In the genomic region with DNA sequence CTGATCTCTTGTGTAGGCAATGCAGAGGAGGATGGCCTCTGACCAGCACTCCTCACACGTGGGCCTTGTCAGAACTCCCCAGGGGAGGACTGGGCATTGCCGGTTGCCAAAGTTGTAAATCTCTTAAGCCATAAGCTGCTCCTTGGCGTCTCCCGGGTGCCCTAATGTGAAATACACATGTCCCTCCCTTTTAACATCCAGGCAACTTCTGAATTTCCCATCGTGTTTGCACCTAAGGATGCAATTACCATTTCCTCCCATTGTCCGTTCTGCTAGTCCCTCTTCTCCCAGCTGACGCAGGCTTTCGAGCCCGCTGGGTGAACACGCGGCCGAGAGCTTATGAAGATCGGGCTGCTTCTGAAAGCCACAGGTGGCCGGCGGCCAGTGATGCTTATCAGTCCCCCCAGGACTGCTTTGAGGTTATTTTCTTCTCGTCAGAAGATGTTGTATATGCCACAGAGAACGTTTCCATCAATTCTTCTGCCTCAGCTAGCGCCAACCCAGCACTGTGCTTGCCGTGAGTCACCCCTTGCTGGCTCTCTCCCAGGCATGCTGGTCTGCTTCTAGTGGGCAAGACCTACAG, we compare ENCODE assay signal across 8 mouse cellular contexts. TPM values are rescaled to one million over a fixed set of nuclear protein-coding genes. Genes with fewer than 3 reads are reported as not detected.
A peak's percentile ranks its signal among the peaks of the same experiment; 100 is the strongest.
DNase-seq lines count a peak whose midpoint lies in the region; ATAC-seq and TF ChIP-seq lines count a peak whose summit lies in the region.

No protein-coding gene starts in this region.

- no peak overlapping the region for H3K4me2 ChIP-seq in heart, embryonic 11.5 days
- H3K4me2 ChIP-seq in lung, embryonic 14.5 days: no peak overlapping the region

- no peak for TF ChIP-seq CTCF in lung, embryonic 14.5 days (IDR thresholded peaks at IDR 0.05; ENCODE audit: low read depth)

- no peak overlapping the region for H3K9ac ChIP-seq in heart, embryonic 11.5 days (ENCODE audit: low read depth, low read length)
- no peak overlapping the region for H3K9ac ChIP-seq in lung, embryonic 14.5 days

- ATAC-seq in heart, embryonic 11.5 days (replicated peaks; ENCODE audit: insufficient number of reproducible peaks, low FRiP score, low TSS enrichment): no peak
- peak; percentile 54; the same call in 1 of the 2 replicates for ATAC-seq in lung, embryonic 14.5 days (ENCODE audit: insufficient read depth)

- H3K4me3 ChIP-seq in heart, embryonic 11.5 days (ENCODE audit: low read depth, low read length): no peak overlapping the region
- H3K4me3 ChIP-seq in brown adipose tissue, adult 24 weeks (ENCODE audit: insufficient read depth, low read depth, low read length): no peak overlapping the region
- no peak overlapping the region for H3K4me3 ChIP-seq in lung, embryonic 14.5 days (ENCODE audit: low read depth, low read length)
- no peak overlapping the region for H3K4me3 ChIP-seq in hindbrain, embryonic 10.5 days

- WGBS in heart, embryonic 11.5 days (ENCODE audit: insufficient replicate concordance): 45% methylated on average over 19 of the region's 19 CpGs
- 55% methylated on average over 19 of the region's 19 CpGs for WGBS in lung, embryonic 14.5 days
- 70% methylated on average over 19 of the region's 19 CpGs for WGBS in hindbrain, embryonic 10.5 days

- intact Hi-C loops in heart, postnatal 14 days (cut with DNase I): no loop called here

- no peak overlapping the region for H3K27ac ChIP-seq in heart, embryonic 11.5 days (ENCODE audit: low read depth, low read length)
- H3K27ac ChIP-seq in brown adipose tissue, adult 24 weeks (replicated peaks; ENCODE audit: low read depth, low read length): peak overlapping the region; percentile 96
- H3K27ac ChIP-seq in lung, embryonic 14.5 days (ENCODE audit: low read depth): peak overlapping the region; percentile 59; the same call in 1 of the 2 replicates
- no peak overlapping the region for H3K27ac ChIP-seq in hindbrain, embryonic 10.5 days

- H3K36me3 ChIP-seq in heart, embryonic 11.5 days (ENCODE audit: control insufficient read depth, insufficient read depth, low read length): no peaks in the 10 kb centered on the region
- H3K36me3 ChIP-seq in lung, embryonic 14.5 days (ENCODE audit: insufficient read depth): peaks cover 10% of the 10 kb centered on the region; the same call in 1 of the 2 replicates
- H3K36me3 ChIP-seq in hindbrain, embryonic 10.5 days: peaks cover 29% of the 10 kb centered on the region

- H3K9me3 ChIP-seq in heart, embryonic 11.5 days (replicated peaks; ENCODE audit: control insufficient read depth, low read length): no peaks in the 10 kb centered on the region
- no peaks in the 10 kb centered on the region for H3K9me3 ChIP-seq in lung, embryonic 14.5 days (ENCODE audit: low read depth, low read length)
- no peaks in the 10 kb centered on the region for H3K9me3 ChIP-seq in hindbrain, embryonic 10.5 days

- H3K4me1 ChIP-seq in heart, embryonic 11.5 days (ENCODE audit: control insufficient read depth, insufficient read depth, low read length): no peaks in the 10 kb centered on the region
- peaks cover 29% of the 10 kb centered on the region for H3K4me1 ChIP-seq in brown adipose tissue, adult 24 weeks (ENCODE audit: control insufficient read depth, insufficient read depth, insufficient read length, low read length)
- H3K4me1 ChIP-seq in lung, embryonic 14.5 days (ENCODE audit: insufficient read depth): no peaks in the 10 kb centered on the region
- H3K4me1 ChIP-seq in hindbrain, embryonic 10.5 days (replicated peaks): 0 out of 2 replicates have a peak, but pooled peaks cover 4% of the 10 kb centered on the region

- DNase-seq in heart, adult 18-20 months: peak; percentile 55 to 87
- peak; percentile 59 to 71 for DNase-seq in heart, postnatal 14 days
- DNase-seq in lung, embryonic 14.5 days: peak; percentile 58
- DNase-seq in right cerebral cortex, postnatal 4 days: no peak
- no peak for DNase-seq in urinary bladder, postnatal 4 days (ENCODE audit: low spot score in 2 of 2)
- no peak for DNase-seq in hindbrain, embryonic 10.5 days (ENCODE audit: low spot score)

- 0 out of 2 replicates have a peak, but pooled peaks cover 2% of the 10 kb centered on the region for H3K27me3 ChIP-seq in heart, embryonic 11.5 days (ENCODE audit: control insufficient read depth, insufficient read depth, low read length)
- no peaks in the 10 kb centered on the region for H3K27me3 ChIP-seq in lung, embryonic 14.5 days (ENCODE audit: insufficient read depth, low read length)
- H3K27me3 ChIP-seq in hindbrain, embryonic 10.5 days (ENCODE audit: insufficient read depth, poor library complexity, severe bottlenecking): no peaks in the 10 kb centered on the region

RNA-seq across cellular contexts. Expression of a gene that starts 41.6 kb away (rescaled TPM):
- total RNA-seq in heart, adult 18-20 months (2021): 100 to 1,000 TPM; 402 to 412 TPM
- polyA plus RNA-seq in heart, embryonic 11.5 days (2014; fragmentation: Nextera tagmentation; extraction: Ambion mirVana): 2.1 and 3.7 TPM in 2 replicates
- polyA plus RNA-seq in brown adipose tissue, adult 24 weeks (2012; ENCODE audit: insufficient read depth, insufficient read length, missing spikeins): 63.6 and 153 TPM in 2 replicates
- total RNA-seq in heart, postnatal 14 days (2021): 100 to 1,000 TPM; 397 to 446 TPM
- 4.0 and 4.4 TPM in 2 replicates for polyA plus RNA-seq in lung, embryonic 14.5 days (2014; fragmentation: Nextera tagmentation; extraction: Ambion mirVana)
- 0.60 and 2.3 TPM in 2 replicates for polyA plus RNA-seq in hindbrain, embryonic 10.5 days (2016; fragmentation: Nextera tagmentation; extraction: Ambion mirVana)

Comparison
In these comparisons a context has a peak if more than half of its experiments do, and no peak if none do; other contexts are left out.
1. DNase-seq: peak in heart, adult 18-20 months (2 of 2), heart, postnatal 14 days (2 of 2) and lung, embryonic 14.5 days (single experiment); none in right cerebral cortex, postnatal 4 days (single experiment), urinary bladder, postnatal 4 days (0 of 2) and hindbrain, embryonic 10.5 days (single experiment).
2. H3K27ac ChIP-seq: peak in brown adipose tissue, adult 24 weeks (single experiment) and lung, embryonic 14.5 days (single experiment); none in heart, embryonic 11.5 days (single experiment) and hindbrain, embryonic 10.5 days (single experiment).
3. RNA of a gene that starts 41.6 kb away (polyA plus RNA-seq): 63.6 to 153 TPM in brown adipose tissue, adult 24 weeks; 4.0 to 4.4 TPM in lung, embryonic 14.5 days, 2.1 to 3.7 TPM in heart, embryonic 11.5 days and 0.60 to 2.3 TPM in hindbrain, embryonic 10.5 days; every median in the first group is over 10 times any median in the second.